In genomic region chr6:7789071-7789470, GRCm38 (mm10) we compare ENCODE assay signal across 24 mouse cellular contexts. TPM values are rescaled to one million over a fixed set of nuclear protein-coding genes. Genes with fewer than 3 reads are reported as not detected.
DNase-seq lines count a peak whose midpoint lies in the region; ATAC-seq and TF ChIP-seq lines count a peak whose summit lies in the region.
"Had no signal": no experiment of that assay in that cellular context is flagged by ENCODE, and none has a peak within 500 bp of the region (broad histone marks: within the 10 kb centered on the region; RNA-seq: fewer than 3 reads in every experiment).

No protein-coding gene starts in this region.

- no peak for ATAC-seq in liver, embryonic 11.5 days (replicated peaks; ENCODE audit: low FRiP score)
- ATAC-seq in lung, embryonic 16.5 days (ENCODE audit: low read depth) = peak; percentile 72; the same call in 1 of the 2 replicates
- ATAC-seq in hindbrain, embryonic 16.5 days = no peak
- no peak for ATAC-seq in hindbrain, embryonic 14.5 days (ENCODE audit: low FRiP score)
- ATAC-seq: midbrain, embryonic 16.5 days had no signal

- no peak overlapping the region for H3K27ac ChIP-seq in liver, adult 2 months (replicated peaks; ENCODE audit: insufficient read depth, low read depth, low read length)
- no peak overlapping the region for H3K27ac ChIP-seq in liver, embryonic 11.5 days (ENCODE audit: low read depth, low read length)
- peak overlapping the region; percentile 77 for H3K27ac ChIP-seq in lung, embryonic 16.5 days (ENCODE audit: low read length)
- H3K27ac ChIP-seq in hindbrain, embryonic 16.5 days (ENCODE audit: low read depth, low read length) = no peak overlapping the region
- H3K27ac ChIP-seq in hindbrain, embryonic 14.5 days = no peak overlapping the region
- H3K27ac ChIP-seq: embryonic facial prominence, embryonic 12.5 days; forebrain, embryonic 12.5 days; limb, embryonic 12.5 days; liver, embryonic 13.5 days; midbrain, embryonic 10.5 days; neural tube, embryonic 13.5 days had no signal

- no peaks in the 10 kb centered on the region for H3K36me3 ChIP-seq in liver, adult 2 months (ENCODE audit: control insufficient read depth, insufficient read depth, low read length)
- no peaks in the 10 kb centered on the region for H3K36me3 ChIP-seq in liver, embryonic 11.5 days (ENCODE audit: control insufficient read depth, insufficient read depth, low read length)
- H3K36me3 ChIP-seq in lung, embryonic 16.5 days (ENCODE audit: control insufficient read depth, insufficient read depth, low read length) = no peaks in the 10 kb centered on the region
- H3K36me3 ChIP-seq in hindbrain, embryonic 16.5 days (ENCODE audit: control insufficient read depth, insufficient read depth, low read length) = no peaks in the 10 kb centered on the region
- H3K36me3 ChIP-seq in hindbrain, embryonic 14.5 days (replicated peaks; ENCODE audit: control insufficient read depth, insufficient read depth) = no peaks in the 10 kb centered on the region
- H3K36me3 ChIP-seq: embryonic facial prominence, embryonic 12.5 days; forebrain, embryonic 12.5 days; heart, embryonic 12.5 days; limb, embryonic 12.5 days; liver, embryonic 13.5 days; midbrain, embryonic 10.5 days; neural tube, embryonic 13.5 days had no signal

- no peak overlapping the region for H3K9ac ChIP-seq in liver, adult 2 months (ENCODE audit: low read depth, low read length)
- H3K9ac ChIP-seq in liver, embryonic 11.5 days (ENCODE audit: low read depth, low read length) = no peak overlapping the region
- H3K9ac ChIP-seq in lung, embryonic 16.5 days (ENCODE audit: low read length) = no peak overlapping the region
- H3K9ac ChIP-seq in hindbrain, embryonic 16.5 days (ENCODE audit: low read depth, low read length) = no peak overlapping the region
- H3K9ac ChIP-seq in hindbrain, embryonic 14.5 days = no peak overlapping the region
- H3K9ac ChIP-seq: embryonic facial prominence, embryonic 12.5 days; forebrain, embryonic 12.5 days; heart, embryonic 12.5 days; limb, embryonic 12.5 days; liver, embryonic 13.5 days; neural tube, embryonic 13.5 days had no signal

- H3K9me3 ChIP-seq in liver, embryonic 11.5 days (ENCODE audit: control insufficient read depth, low read length) = no peaks in the 10 kb centered on the region
- no peaks in the 10 kb centered on the region for H3K9me3 ChIP-seq in lung, embryonic 16.5 days (ENCODE audit: control insufficient read depth, low read length)
- H3K9me3 ChIP-seq in hindbrain, embryonic 16.5 days (ENCODE audit: control insufficient read depth, low read length) = no peaks in the 10 kb centered on the region
- no peaks in the 10 kb centered on the region for H3K9me3 ChIP-seq in hindbrain, embryonic 14.5 days (ENCODE audit: control insufficient read depth, low read length)
- H3K9me3 ChIP-seq: embryonic facial prominence, embryonic 12.5 days; forebrain, embryonic 12.5 days; heart, embryonic 12.5 days; limb, embryonic 12.5 days; liver, embryonic 13.5 days; midbrain, embryonic 10.5 days; neural tube, embryonic 13.5 days had no signal

- 15% methylated on average over 3 of the region's 3 CpGs for WGBS in liver, adult 2 months
- WGBS in liver, embryonic 11.5 days = 64% methylated on average over 3 of the region's 3 CpGs
- 31% methylated on average over 3 of the region's 3 CpGs for WGBS in lung, embryonic 16.5 days
- WGBS in hindbrain, embryonic 16.5 days = 71% methylated on average over 3 of the region's 3 CpGs
- WGBS in hindbrain, embryonic 14.5 days = 77% methylated on average over 3 of the region's 3 CpGs

- intact Hi-C loops in heart, postnatal 14 days (cut with DNase I) = no loop called here

- no peak for TF ChIP-seq POLR2A in liver, adult 2 months (IDR thresholded peaks at IDR 0.05; ENCODE audit: extremely low read depth, insufficient read depth, low read length)

- no peak overlapping the region for H3K4me2 ChIP-seq in liver, embryonic 11.5 days
- no peak overlapping the region for H3K4me2 ChIP-seq in lung, embryonic 16.5 days (ENCODE audit: low read depth, low read length)
- no peak overlapping the region for H3K4me2 ChIP-seq in hindbrain, embryonic 16.5 days (ENCODE audit: low read length)
- H3K4me2 ChIP-seq in hindbrain, embryonic 14.5 days (replicated peaks) = no peak overlapping the region
- H3K4me2 ChIP-seq: embryonic facial prominence, embryonic 12.5 days; forebrain, embryonic 12.5 days; heart, embryonic 12.5 days; limb, embryonic 12.5 days; liver, embryonic 13.5 days; neural tube, embryonic 13.5 days had no signal

- no peaks in the 10 kb centered on the region for H3K79me2 ChIP-seq in liver, adult 2 months (ENCODE audit: control insufficient read depth, insufficient read depth, low read length)

- H3K4me3 ChIP-seq in liver, adult 2 months (ENCODE audit: insufficient read depth, low read depth, low read length) = no peak overlapping the region
- H3K4me3 ChIP-seq in liver, embryonic 11.5 days (ENCODE audit: low read depth, low read length) = no peak overlapping the region
- no peak overlapping the region for H3K4me3 ChIP-seq in lung, embryonic 16.5 days (ENCODE audit: low read length)
- H3K4me3 ChIP-seq in hindbrain, embryonic 16.5 days (ENCODE audit: low read length) = no peak overlapping the region
- H3K4me3 ChIP-seq in hindbrain, embryonic 14.5 days (replicated peaks; ENCODE audit: low read length) = no peak overlapping the region
- H3K4me3 ChIP-seq: embryonic facial prominence, embryonic 12.5 days; erythroblast, embryonic 14.5 days; forebrain, embryonic 12.5 days; heart, embryonic 12.5 days; limb, embryonic 12.5 days; liver, embryonic 13.5 days; midbrain, embryonic 10.5 days; myocyte; neural tube, embryonic 13.5 days had no signal

- TF ChIP-seq CTCF in liver, adult 2 months (IDR thresholded peaks at IDR 0.05; ENCODE audit: low read depth, low read length) = no peak

- no peaks in the 10 kb centered on the region for H3K4me1 ChIP-seq in liver, adult 2 months (ENCODE audit: control insufficient read depth, insufficient read depth, low read length)
- H3K4me1 ChIP-seq in liver, embryonic 11.5 days (replicated peaks; ENCODE audit: control insufficient read depth, insufficient read depth, low read length) = no peaks in the 10 kb centered on the region; the same call in 1 of the 2 replicates
- H3K4me1 ChIP-seq in lung, embryonic 16.5 days (replicated peaks; ENCODE audit: control insufficient read depth, insufficient read depth, low read length) = peaks cover 2% of the 10 kb centered on the region; the same call in 1 of the 2 replicates
- no peaks in the 10 kb centered on the region for H3K4me1 ChIP-seq in hindbrain, embryonic 16.5 days (ENCODE audit: control insufficient read depth, insufficient read depth, low read depth, low read length)
- no peaks in the 10 kb centered on the region for H3K4me1 ChIP-seq in hindbrain, embryonic 14.5 days (replicated peaks; ENCODE audit: control insufficient read depth, insufficient read depth, low read length)
- H3K4me1 ChIP-seq: embryonic facial prominence, embryonic 12.5 days; forebrain, embryonic 12.5 days; heart, embryonic 12.5 days; midbrain, embryonic 10.5 days; neural tube, embryonic 13.5 days had no signal

- H3K27me3 ChIP-seq in liver, adult 2 months (ENCODE audit: control insufficient read depth, insufficient read depth, low read length) = no peaks in the 10 kb centered on the region
- no peaks in the 10 kb centered on the region for H3K27me3 ChIP-seq in liver, embryonic 11.5 days (replicated peaks; ENCODE audit: control insufficient read depth, insufficient read depth, low read length)
- H3K27me3 ChIP-seq in lung, embryonic 16.5 days (ENCODE audit: control insufficient read depth, insufficient read depth, low read depth, low read length) = no peaks in the 10 kb centered on the region
- H3K27me3 ChIP-seq in hindbrain, embryonic 16.5 days (replicated peaks; ENCODE audit: control insufficient read depth, insufficient read depth, low read length) = no peaks in the 10 kb centered on the region
- no peaks in the 10 kb centered on the region for H3K27me3 ChIP-seq in hindbrain, embryonic 14.5 days (ENCODE audit: control insufficient read depth, insufficient read depth, low read length)
- H3K27me3 ChIP-seq: embryonic facial prominence, embryonic 12.5 days; forebrain, embryonic 12.5 days; heart, embryonic 12.5 days; limb, embryonic 12.5 days; liver, embryonic 13.5 days; neural tube, embryonic 13.5 days had no signal

- peak; percentile 8 for DNase-seq in liver, adult 2 months (ENCODE audit: extremely low read depth, low read depth, low spot score)
- no peak for DNase-seq in liver, embryonic 11.5 days (ENCODE audit: low spot score)
- DNase-seq in lung, postnatal 4 days = peak; percentile 37 to 62
- DNase-seq in hindbrain, embryonic 14.5 days (ENCODE audit: low spot score) = no peak
- no peak for DNase-seq in heart, postnatal 14 days
- DNase-seq: adrenal gland, adult 2 months; cerebellum, adult 11 months; cerebellum, postnatal 10 days; heart, adult 11 months; heart, postnatal 10 days; kidney, postnatal 25 days; liver, embryonic 13.5 days; right cerebral cortex, postnatal 4 days had no signal

RNA-seq across cellular contexts. Expression of gene C1galt1, which starts 55.6 kb away (rescaled TPM):
- 29.8 and 31.7 TPM in 2 replicates for total RNA-seq in liver, adult 2 months (2014; rRNA removed)
- 4.7 and 5.1 TPM in 2 replicates for polyA plus RNA-seq in liver, adult 2 months (2012; rRNA removed)
- polyA plus RNA-seq in liver, embryonic 11.5 days (2014; fragmentation: Nextera tagmentation; extraction: Ambion mirVana) = 10.5 and 11.4 TPM in 2 replicates
- polyA plus RNA-seq in lung, embryonic 16.5 days (2015; fragmentation: Nextera tagmentation; extraction: Ambion mirVana) = 4.1 and 4.6 TPM in 2 replicates
- polyA plus RNA-seq in hindbrain, embryonic 16.5 days (2015; fragmentation: Nextera tagmentation; extraction: Ambion mirVana) = 1.5 and 1.6 TPM in 2 replicates
- 3.5 and 3.7 TPM in 2 replicates for polyA plus RNA-seq in hindbrain, embryonic 14.5 days (2014; fragmentation: Nextera tagmentation; extraction: Ambion mirVana)
- 10 to 100 TPM; 16.8 to 17.4 TPM for total RNA-seq in heart, postnatal 14 days (2021)

Comparison
In these comparisons a context has a peak if more than half of its experiments do, and no peak if none do; other contexts are left out.
1. DNase-seq: peak in liver, adult 2 months (single experiment) and lung, postnatal 4 days (2 of 2); none in liver, embryonic 11.5 days (single experiment), hindbrain, embryonic 14.5 days (single experiment) and heart, postnatal 14 days (0 of 2).